Mouse (Mus musculus) megakaryocyte, embryonic 14.5 days (primary cell): Measurements from ENCODE around the gene Ranbp3. TPM values are rescaled to one million over a fixed set of nuclear protein-coding genes. Genes with fewer than 3 reads are reported as not detected.
"Not testable (repeated sequence)": the region's sequence is repeated elsewhere in the genome, so short reads cannot be mapped to it uniquely, and the experiment has no call there.

Experiments
- H3K27me3 ChIP-seq: replicated peaks from 2 replicates; pipeline ENCODE3; 2012; ENCODE audit warnings: inconsistent platforms
- H3K36me3 ChIP-seq: replicated peaks from 2 replicates; pipeline ENCODE3; 2012; ENCODE audit warnings: low read length, inconsistent platforms, mixed read lengths
- H3K4me1 ChIP-seq: 2 replicates; pipeline ENCODE4 v1.6.1; 2012; ENCODE audit warnings: inconsistent platforms
- H3K4me3 ChIP-seq: replicated peaks from 2 replicates; pipeline ENCODE3; 2012; ENCODE audit warnings: moderate library complexity, mild to moderate bottlenecking, inconsistent platforms
- H3K9me3 ChIP-seq: 2 replicates; pipeline ENCODE4 v1.6.1; 2012; ENCODE audit warnings: inconsistent platforms
- FLI1 ChIP-seq: IDR thresholded peaks from 2 replicates; pipeline ENCODE4 v1.6.1; 2012; ENCODE audit warnings: low read length, inconsistent platforms, mixed read lengths
- GATA1 ChIP-seq: IDR thresholded peaks from 3 replicates; pipeline ENCODE4 v1.6.1; 2012; ENCODE audit warnings: mixed read lengths, low read length, inconsistent platforms, borderline replicate concordance
- polyA plus RNA-seq: library from polyadenylated mRNA; stranded (reverse); fragments of >175 nt; gene quantifications from 2 replicates; pipeline ENCODE4 v1.2.3, GENCODE M21; 2012; ENCODE audit warnings: low replicate concordance; ENCODE audit not compliant: insufficient read depth

Gene Ranbp3
- 73.0 and 77.5 TPM in 2 replicates for polyA plus RNA-seq

- TF ChIP-seq FLI1 (no peak), GATA1 (no peak)
Measured at GRCm38 (mm10) chr17:56672941-56673646, at the start of gene Ranbp3. Ranbp3 (plus strand) TSS chr17:56673294.

GRCm38 (mm10) chr17:56625495-56625894 is 47.6 kb upstream of the Ranbp3 start:
- no peaks in the 10 kb centered on the region for H3K9me3 ChIP-seq
- peaks cover 7% of the 10 kb centered on the region for H3K27me3 ChIP-seq

More at GRCm38 (mm10) chr17:56672941-56673646, at the start of gene Ranbp3:
- peaks cover 67% of the 10 kb centered on the region for H3K4me1 ChIP-seq
- peaks cover 28% of the 10 kb centered on the region for H3K36me3 ChIP-seq
- peaks cover 11% of the 10 kb centered on the region for H3K27me3 ChIP-seq
- H3K4me3 ChIP-seq = peak within 1 kb of the TSS; percentile 95
- H3K9me3 ChIP-seq = no peaks in the 10 kb centered on the region

GRCm38 (mm10) chr17:56626260-56626659 is 46.8 kb upstream of the Ranbp3 start:
- H3K27me3 ChIP-seq = peaks cover 11% of the 10 kb centered on the region
- H3K4me3 ChIP-seq = peak overlapping the region; percentile 99
- H3K36me3 ChIP-seq = peaks cover 37% of the 10 kb centered on the region
- H3K4me1 ChIP-seq = peaks cover 44% of the 10 kb centered on the region
- H3K9me3 ChIP-seq = peaks cover 5% of the 10 kb centered on the region; the same call in 1 of the 2 replicates
- TF ChIP-seq FLI1 (no peak), GATA1 (no peak)

More at GRCm38 (mm10) chr17:56625495-56625894, 47.6 kb upstream of the Ranbp3 start:
- peaks cover 44% of the 10 kb centered on the region for H3K36me3 ChIP-seq
- TF ChIP-seq GATA1 (no peak), FLI1 (no peak)
- H3K4me3 ChIP-seq = peak overlapping the region; percentile 99
- peaks cover 44% of the 10 kb centered on the region for H3K4me1 ChIP-seq

- no peak for TF ChIP-seq FLI1
- TF ChIP-seq GATA1 = no peak
- Histone ChIP-seq H3K36me3 (peaks cover 32% of the 10 kb centered on the region), H3K9me3 (peaks cover 5% of the 10 kb centered on the region; the same call in 1 of the 2 replicates), H3K27me3 (peaks cover 12% of the 10 kb centered on the region), H3K4me1 (peaks cover 41% of the 10 kb centered on the region), H3K4me3 (peak within 1 kb of the TSS; percentile 99)
Measured at GRCm38 (mm10) chr17:56626754-56627470, 46.2 kb upstream of the Ranbp3 start, which contains the start of gene Lonp1. Lonp1 (minus strand) TSS chr17:56626887.

- peak within 1 kb of the TSS; percentile 99 for H3K4me3 ChIP-seq
- TF ChIP-seq FLI1 (no peak), GATA1 (no peak)
- peaks cover 24% of the 10 kb centered on the region for H3K36me3 ChIP-seq
- peaks cover 38% of the 10 kb centered on the region for H3K4me1 ChIP-seq
- H3K9me3 ChIP-seq = peaks cover 5% of the 10 kb centered on the region; the same call in 1 of the 2 replicates
- H3K27me3 ChIP-seq = peaks cover 15% of the 10 kb centered on the region
Measured at GRCm38 (mm10) chr17:56627530-56628277, 45.4 kb upstream of the Ranbp3 start, which contains the start of gene Catsperd. Catsperd (plus strand) TSS chr17:56628143.

GRCm38 (mm10) chr17:56629800-56630781 is 43.0 kb upstream of the Ranbp3 start:
- Histone ChIP-seq H3K27me3 (peaks cover 32% of the 10 kb centered on the region), H3K4me1 (peaks cover 30% of the 10 kb centered on the region), H3K4me3 (peak overlapping the region; percentile 21)
- H3K9me3 ChIP-seq, H3K36me3 ChIP-seq: not testable (repeated sequence)

GRCm38 (mm10) chr17:56631807-56632206 is 41.3 kb upstream of the Ranbp3 start:
- Histone ChIP-seq H3K4me1 (peaks cover 16% of the 10 kb centered on the region), H3K9me3 (peaks cover 5% of the 10 kb centered on the region; the same call in 1 of the 2 replicates), H3K36me3 (no peaks in the 10 kb centered on the region), H3K4me3 (no peak overlapping the region), H3K27me3 (peaks cover 39% of the 10 kb centered on the region)
- no peak for TF ChIP-seq FLI1

- H3K36me3 ChIP-seq = no peaks in the 10 kb centered on the region
- TF ChIP-seq GATA1 = no peak
- TF ChIP-seq FLI1 = no peak
- peaks cover 7% of the 10 kb centered on the region for H3K9me3 ChIP-seq
- H3K4me1 ChIP-seq = no peaks in the 10 kb centered on the region; the same call in 1 of the 2 replicates
- H3K4me3 ChIP-seq = no peak overlapping the region
- H3K27me3 ChIP-seq = peaks cover 54% of the 10 kb centered on the region
Measured at GRCm38 (mm10) chr17:56634023-56634422, 39.1 kb upstream of the Ranbp3 start.

GRCm38 (mm10) chr17:56643237-56643636 is 29.9 kb upstream of the Ranbp3 start:
- Histone ChIP-seq H3K27me3 (peaks cover 48% of the 10 kb centered on the region), H3K4me3 (no peak overlapping the region), H3K4me1 (no peaks in the 10 kb centered on the region), H3K36me3 (no peaks in the 10 kb centered on the region), H3K9me3 (peaks cover 16% of the 10 kb centered on the region)
- no peak for TF ChIP-seq FLI1
- no peak for TF ChIP-seq GATA1
